Mouse (Mus musculus) splenic B cell, adult 2 months (primary cell): ENCODE results near the gene Tgfb3.

Source experiments
- DNase-seq: peaks from one replicate; pipeline ENCODE4 v3.0.0-alpha.2; 2011; ENCODE audit warnings: low read depth, low spot score
- H3K27me3 ChIP-seq: 2 replicates; pipeline ENCODE4 v1.6.1; 2012; ENCODE audit warnings: mild to moderate bottlenecking, low read length, moderate library complexity, mixed read lengths; ENCODE audit not compliant: control insufficient read depth, poor library complexity, insufficient read depth, severe bottlenecking
- H3K36me3 ChIP-seq: 2 replicates; pipeline ENCODE4 v1.6.1; 2012; ENCODE audit warnings: mild to moderate bottlenecking, low read length, moderate library complexity, mixed read lengths; ENCODE audit not compliant: control insufficient read depth, poor library complexity, insufficient read depth, severe bottlenecking

Tgfb3 gene

GRCm38 (mm10) chr12:86078553-86079201 lies at the start of gene Tgfb3:
TSS of gene Tgfb3 (minus strand) at chr12:86079041.
- DNase-seq, result peak; percentile 64
- no peaks in the 10 kb centered on the region for H3K36me3 ChIP-seq
- peaks cover 5% of the 10 kb centered on the region; the same call in 1 of the 2 replicates for H3K27me3 ChIP-seq

GRCm38 (mm10) chr12:86128122-86128521 lies 49.3 kb upstream of the Tgfb3 start:
- DNase-seq, result no peak
- no peaks in the 10 kb centered on the region for H3K36me3 ChIP-seq
- H3K27me3 ChIP-seq, result no peaks in the 10 kb centered on the region; the same call in 1 of the 2 replicates

GRCm38 (mm10) chr12:86124016-86124415 lies 45.2 kb upstream of the Tgfb3 start:
- no peaks in the 10 kb centered on the region; the same call in 1 of the 2 replicates for H3K27me3 ChIP-seq
- no peak for DNase-seq
- no peaks in the 10 kb centered on the region for H3K36me3 ChIP-seq

GRCm38 (mm10) chr12:86116295-86116835 lies 37.5 kb upstream of the Tgfb3 start:
- no peak for DNase-seq
- Histone ChIP-seq H3K27me3 (no peaks in the 10 kb centered on the region), H3K36me3 (no peaks in the 10 kb centered on the region)

- DNase-seq, result peak; percentile 67
- no peaks in the 10 kb centered on the region for H3K36me3 ChIP-seq
- H3K27me3 ChIP-seq, result no peaks in the 10 kb centered on the region
Observed at GRCm38 (mm10) chr12:86110637-86111036, 31.8 kb upstream of the Tgfb3 start.

GRCm38 (mm10) chr12:86109531-86109930 lies 30.7 kb upstream of the Tgfb3 start:
- peak; percentile 71 for DNase-seq

GRCm38 (mm10) chr12:86107645-86108044 lies 28.8 kb upstream of the Tgfb3 start:
- no peak for DNase-seq
- no peaks in the 10 kb centered on the region for H3K27me3 ChIP-seq
- H3K36me3 ChIP-seq, result no peaks in the 10 kb centered on the region

More at GRCm38 (mm10) chr12:86109531-86109930, 30.7 kb upstream of the Tgfb3 start:
- no peaks in the 10 kb centered on the region for H3K36me3 ChIP-seq
- H3K27me3 ChIP-seq, result no peaks in the 10 kb centered on the region

- Histone ChIP-seq H3K36me3 (no peaks in the 10 kb centered on the region), H3K27me3 (no peaks in the 10 kb centered on the region)
- no peak for DNase-seq
Observed at GRCm38 (mm10) chr12:86106086-86106485, 27.2 kb upstream of the Tgfb3 start.

- H3K27me3 ChIP-seq, result no peaks in the 10 kb centered on the region
- DNase-seq, result no peak
- H3K36me3 ChIP-seq, result no peaks in the 10 kb centered on the region
Observed at GRCm38 (mm10) chr12:86105546-86105945, 26.7 kb upstream of the Tgfb3 start.

GRCm38 (mm10) chr12:86104297-86104696 lies 25.5 kb upstream of the Tgfb3 start:
- no peak for DNase-seq
- no peaks in the 10 kb centered on the region for H3K36me3 ChIP-seq

GRCm38 (mm10) chr12:86103852-86104251 lies 25.0 kb upstream of the Tgfb3 start:
- Histone ChIP-seq H3K27me3 (no peaks in the 10 kb centered on the region), H3K36me3 (no peaks in the 10 kb centered on the region)
- DNase-seq, result no peak

More at GRCm38 (mm10) chr12:86104297-86104696, 25.5 kb upstream of the Tgfb3 start:
- no peaks in the 10 kb centered on the region for H3K27me3 ChIP-seq

- no peaks in the 10 kb centered on the region for H3K27me3 ChIP-seq
- no peak for DNase-seq
Observed at GRCm38 (mm10) chr12:86103391-86103790, 24.6 kb upstream of the Tgfb3 start.

GRCm38 (mm10) chr12:86102686-86103085 lies 23.8 kb upstream of the Tgfb3 start:
- DNase-seq, result no peak
- no peaks in the 10 kb centered on the region for H3K27me3 ChIP-seq

More at GRCm38 (mm10) chr12:86103391-86103790, 24.6 kb upstream of the Tgfb3 start:
- no peaks in the 10 kb centered on the region for H3K36me3 ChIP-seq

GRCm38 (mm10) chr12:86100711-86101110 lies 21.9 kb upstream of the Tgfb3 start:
- no peak for DNase-seq
- Histone ChIP-seq H3K27me3 (no peaks in the 10 kb centered on the region), H3K36me3 (no peaks in the 10 kb centered on the region)

More at GRCm38 (mm10) chr12:86102686-86103085, 23.8 kb upstream of the Tgfb3 start:
- no peaks in the 10 kb centered on the region for H3K36me3 ChIP-seq

GRCm38 (mm10) chr12:86097781-86098180 lies 18.9 kb upstream of the Tgfb3 start:
- H3K27me3 ChIP-seq, result no peaks in the 10 kb centered on the region
- DNase-seq, result no peak
- H3K36me3 ChIP-seq, result no peaks in the 10 kb centered on the region
